Mouse (Mus musculus): ENCODE results near the gene Pgrmc1.
A peak's percentile ranks its signal among the peaks of the same experiment; 100 is the strongest.

Pgrmc1 gene

GRCm38 (mm10) chrX:36602926-36603325 is 4.9 kb downstream of the Pgrmc1 start:
- DNase-seq (ENCODE audit: low spot score in 2 of 2) = no peak

GRCm38 (mm10) chrX:36604040-36604439 is 6.0 kb downstream of the Pgrmc1 start:
- DNase-seq (ENCODE audit: low spot score in 2 of 2) = no peak

- no peak for DNase-seq (ENCODE audit: low spot score in 2 of 2)
Measured at GRCm38 (mm10) chrX:36609117-36609516, 11.1 kb downstream of the Pgrmc1 start.

GRCm38 (mm10) chrX:36628102-36628501 is 30.1 kb downstream of the Pgrmc1 start:
- DNase-seq (ENCODE audit: low spot score in 2 of 2) = peak in 1 of 2 experiments; percentile 36

GRCm38 (mm10) chrX:36630771-36631170 is 32.8 kb downstream of the Pgrmc1 start:
- no peak for DNase-seq (ENCODE audit: low spot score in 2 of 2)

- peak; percentile 16 to 33 for DNase-seq (ENCODE audit: low spot score in 2 of 2)
Measured at GRCm38 (mm10) chrX:36640046-36640445, 42.0 kb downstream of the Pgrmc1 start.

GRCm38 (mm10) chrX:36644657-36645551 is 46.9 kb downstream of the Pgrmc1 start, which contains the start of gene Akap17b:
Gene Akap17b (minus strand): TSS chrX:36645395.
- peak; percentile 73 to 78 for DNase-seq (ENCODE audit: low spot score in 2 of 2)

Measured in frontal cortex, postnatal 36 days (tissue).